Mouse (Mus musculus) CH12.LX (cell line): Measurements from ENCODE around the gene Smoc1. TPM values are rescaled to one million over a fixed set of nuclear protein-coding genes. Genes with fewer than 3 reads are reported as not detected.
A peak's percentile ranks its signal among the peaks of the same experiment; 100 is the strongest.

ENCODE experiments used
- DNase-seq: peaks from one replicate; pipeline ENCODE4 v3.0.0-alpha.2; 2013; ENCODE audit errors: extremely low read depth
- H3K27ac ChIP-seq: 2 replicates; pipeline ENCODE4 v1.5.1; 2012; ENCODE audit warnings: low read depth, mild to moderate bottlenecking, control low read depth, moderate library complexity; ENCODE audit not compliant: insufficient read depth
- H3K27me3 ChIP-seq: replicated peaks from 2 replicates; pipeline ENCODE3; 2012; ENCODE audit warnings: inconsistent platforms
- H3K36me3 ChIP-seq, 2 experiments: replicated peaks in 1 of 2; 2 replicates each; pipeline versions ENCODE3 to v1.6.1; 2012; ENCODE audit warnings: inconsistent platforms in 1 of 2, low read length in 1 of 2, mild to moderate bottlenecking in 1 of 2, mixed read lengths in 1 of 2, moderate library complexity in 1 of 2; ENCODE audit not compliant: control insufficient read depth in 1 of 2, insufficient read depth in 1 of 2
- H3K4me1 ChIP-seq, 2 experiments: 2 replicates each; pipeline ENCODE4 v1.6.1; 2012; ENCODE audit warnings: inconsistent platforms in 1 of 2, moderate library complexity in 1 of 2; ENCODE audit not compliant: insufficient read depth in 2 of 2, control insufficient read depth in 1 of 2
- H3K4me2 ChIP-seq: 2 replicates; pipeline ENCODE4 v1.6.1; 2012; ENCODE audit warnings: low read depth, mild to moderate bottlenecking, control low read depth; ENCODE audit not compliant: poor library complexity, insufficient read depth, severe bottlenecking
- H3K4me3 ChIP-seq, 3 experiments: fragments of 150-350 bp in 1 of 3; sonication (generic) in 1 of 3; replicated peaks in 1 of 3; 2 replicates each; pipeline versions ENCODE3 to v1.5.1; 2011 to 2012; ENCODE audit warnings: low read depth in 2 of 3, low read length in 2 of 3, mild to moderate bottlenecking in 2 of 3, moderate library complexity in 2 of 3, control low read depth in 1 of 3, improper control_type of control experiment in 1 of 3, inconsistent platforms in 1 of 3, mixed read lengths in 1 of 3; ENCODE audit not compliant: poor library complexity in 1 of 3
- H3K79me2 ChIP-seq: replicated peaks from 2 replicates; pipeline ENCODE4 v1.6.1; 2012; ENCODE audit warnings: mild to moderate bottlenecking, moderate library complexity; ENCODE audit not compliant: control insufficient read depth, poor library complexity, insufficient read depth, severe bottlenecking; ENCODE audit errors: extremely low read depth
- H3K9ac ChIP-seq: 2 replicates; pipeline ENCODE4 v1.6.1; 2012; ENCODE audit warnings: low read depth, mild to moderate bottlenecking, control low read depth, moderate library complexity; ENCODE audit not compliant: insufficient read depth
- H3K9me3 ChIP-seq: replicated peaks from 2 replicates; pipeline ENCODE3; 2012; ENCODE audit warnings: low read length, inconsistent platforms, mixed read lengths
- BHLHE40 ChIP-seq: IDR thresholded peaks from 2 replicates; pipeline ENCODE4 v1.6.1; 2011; ENCODE audit warnings: mild to moderate bottlenecking, low read depth, low read length, improper control_type of control experiment
- CHD1 ChIP-seq: IDR thresholded peaks from 2 replicates; pipeline ENCODE4 v1.6.1; 2012; ENCODE audit warnings: low read depth, low read length, improper control_type of control experiment, inconsistent platforms
- CHD2 ChIP-seq: IDR thresholded peaks from 2 replicates; pipeline ENCODE4 v1.6.1; 2011; ENCODE audit warnings: low read length, improper control_type of control experiment
- CTCF ChIP-seq, 2 experiments: IDR thresholded peaks in 1 of 2; conservative IDR thresholded peaks in 1 of 2; 2 replicates each; pipeline ENCODE4 v1.5.1; 2011 to 2012; ENCODE audit warnings: low read depth in 2 of 2, low read length in 2 of 2, improper control_type of control experiment in 1 of 2, inconsistent platforms in 1 of 2, mild to moderate bottlenecking in 1 of 2, moderate library complexity in 1 of 2
- E2F4 ChIP-seq: IDR thresholded peaks from 2 replicates; pipeline ENCODE4 v1.6.1; 2011; ENCODE audit warnings: low read depth, low read length, improper control_type of control experiment; ENCODE audit not compliant: insufficient replicate concordance
- ELF1 ChIP-seq: IDR thresholded peaks from 2 replicates; pipeline ENCODE4 v1.6.1; 2014; ENCODE audit warnings: low read depth, mild to moderate bottlenecking, inconsistent platforms, low read length, improper control_type of control experiment
- EP300 ChIP-seq: IDR thresholded peaks from 2 replicates; pipeline ENCODE4 v1.6.1; 2011; ENCODE audit warnings: low read length, improper control_type of control experiment
- ETS1 ChIP-seq: conservative IDR thresholded peaks from 2 replicates; pipeline ENCODE4 v1.6.1; 2012; ENCODE audit warnings: low read depth, mild to moderate bottlenecking, inconsistent platforms, low read length, improper control_type of control experiment, moderate library complexity
- GABPA ChIP-seq: IDR thresholded peaks from 2 replicates; pipeline ENCODE4 v1.6.1; 2012; ENCODE audit warnings: low read depth, low read length, improper control_type of control experiment, inconsistent platforms; ENCODE audit not compliant: insufficient replicate concordance
- HCFC1 ChIP-seq: IDR thresholded peaks from 2 replicates; pipeline ENCODE4 v1.6.1; 2012; ENCODE audit warnings: low read depth, mild to moderate bottlenecking, inconsistent platforms, low read length, improper control_type of control experiment
- IRF4 ChIP-seq: IDR thresholded peaks from 2 replicates; pipeline ENCODE4 v1.6.1; 2014; ENCODE audit warnings: low read depth, mild to moderate bottlenecking, inconsistent platforms, low read length, improper control_type of control experiment
- JUN ChIP-seq: IDR thresholded peaks from 2 replicates; pipeline ENCODE4 v1.6.1; 2011; ENCODE audit warnings: low read depth, mild to moderate bottlenecking, low read length, improper control_type of control experiment, moderate library complexity; ENCODE audit not compliant: insufficient read depth
- JUND ChIP-seq: conservative IDR thresholded peaks from 2 replicates; pipeline ENCODE4 v1.6.1; 2011; ENCODE audit warnings: low read depth, low read length, improper control_type of control experiment
- KAT2A ChIP-seq: IDR thresholded peaks from 2 replicates; pipeline ENCODE4 v1.6.1; 2012; ENCODE audit warnings: low read length, improper control_type of control experiment, inconsistent platforms; ENCODE audit not compliant: insufficient replicate concordance
- MAFK ChIP-seq: IDR thresholded peaks from 2 replicates; pipeline ENCODE4 v1.6.1; 2011; ENCODE audit warnings: low read length, improper control_type of control experiment; ENCODE audit not compliant: insufficient replicate concordance
- MAZ ChIP-seq: IDR thresholded peaks from 2 replicates; pipeline ENCODE4 v1.6.1; 2012; ENCODE audit warnings: low read depth, mild to moderate bottlenecking, inconsistent platforms, low read length, improper control_type of control experiment, moderate library complexity
- MEF2A ChIP-seq: IDR thresholded peaks from 2 replicates; pipeline ENCODE4 v1.6.1; 2014; ENCODE audit warnings: low read depth, mild to moderate bottlenecking, inconsistent platforms, low read length, improper control_type of control experiment, borderline replicate concordance
- MYC ChIP-seq: IDR thresholded peaks from 2 replicates; pipeline ENCODE4 v1.6.1; 2011; ENCODE audit warnings: low read depth, mild to moderate bottlenecking, improper control_type of control experiment, low read length
- NELFE ChIP-seq: IDR thresholded peaks from 2 replicates; pipeline ENCODE4 v1.6.1; 2011; ENCODE audit warnings: low read depth, low read length, improper control_type of control experiment
- NRF1 ChIP-seq: IDR thresholded peaks from 2 replicates; pipeline ENCODE4 v1.6.1; 2014; ENCODE audit warnings: low read depth, mild to moderate bottlenecking, inconsistent platforms, low read length, improper control_type of control experiment, moderate library complexity
- PAX5 ChIP-seq: IDR thresholded peaks from 2 replicates; pipeline ENCODE4 v1.6.1; 2012; ENCODE audit warnings: low read length, inconsistent platforms, mixed read lengths
- POLR2A ChIP-seq: IDR thresholded peaks from 2 replicates; pipeline ENCODE4 v1.6.1; 2011; ENCODE audit warnings: low read depth, mild to moderate bottlenecking, improper control_type of control experiment, low read length
- POLR2AphosphoS2 ChIP-seq: IDR thresholded peaks from 2 replicates; pipeline ENCODE4 v1.6.1; 2011; ENCODE audit warnings: low read depth, low read length, improper control_type of control experiment
- RAD21 ChIP-seq: IDR thresholded peaks from 2 replicates; pipeline ENCODE4 v1.6.1; 2011; ENCODE audit warnings: low read depth, mild to moderate bottlenecking, low read length, improper control_type of control experiment, moderate library complexity
- SIN3A ChIP-seq: IDR thresholded peaks from 2 replicates; pipeline ENCODE4 v1.6.1; 2012; ENCODE audit warnings: low read length, improper control_type of control experiment, inconsistent platforms
- SMC3 ChIP-seq: IDR thresholded peaks from 2 replicates; pipeline ENCODE4 v1.6.1; 2011; ENCODE audit warnings: low read depth, low read length, improper control_type of control experiment
- TBP ChIP-seq: conservative IDR thresholded peaks from 2 replicates; pipeline ENCODE4 v1.6.1; 2011; ENCODE audit warnings: low read depth, low read length, improper control_type of control experiment
- TCF12 ChIP-seq: IDR thresholded peaks from 2 replicates; pipeline ENCODE4 v1.6.1; 2014; ENCODE audit warnings: low read depth, mild to moderate bottlenecking, inconsistent platforms, low read length, improper control_type of control experiment
- UBTF ChIP-seq: IDR thresholded peaks from 2 replicates; pipeline ENCODE4 v1.6.1; 2012; ENCODE audit warnings: low read depth, mild to moderate bottlenecking, inconsistent platforms, low read length, improper control_type of control experiment, moderate library complexity
- USF1 ChIP-seq: IDR thresholded peaks from 2 replicates; pipeline ENCODE4 v1.6.1; 2014; ENCODE audit warnings: low read depth, mild to moderate bottlenecking, inconsistent platforms, low read length, improper control_type of control experiment
- USF2 ChIP-seq: conservative IDR thresholded peaks from 2 replicates; pipeline ENCODE4 v1.6.1; 2011; ENCODE audit warnings: low read depth, low read length, improper control_type of control experiment
- ZC3H11A ChIP-seq: IDR thresholded peaks from 2 replicates; pipeline ENCODE4 v1.6.1; 2012; ENCODE audit warnings: low read depth, mild to moderate bottlenecking, inconsistent platforms, low read length, improper control_type of control experiment
- ZKSCAN1 ChIP-seq: IDR thresholded peaks from 2 replicates; pipeline ENCODE4 v1.6.1; 2012; ENCODE audit warnings: low read depth, inconsistent platforms, low read length, improper control_type of control experiment, borderline replicate concordance
- ZNF384 ChIP-seq: IDR thresholded peaks from 2 replicates; pipeline ENCODE4 v1.6.1; 2012; ENCODE audit warnings: low read depth, low read length, improper control_type of control experiment, inconsistent platforms
- dilution Hi-C: fragments of 300-500 bp; cut with MboI; formaldehyde crosslinking; loops from 2 replicates; pipeline ENCODE4 v1.14.3; 2020; ENCODE audit warnings: low sequenced_read_pairs; ENCODE audit not compliant: extremely low pct_unique_long_range_greater_than_20kb, extremely low pct_ligation_motif_present
- in situ Hi-C: fragments of 300-500 bp; cut with MboI; formaldehyde crosslinking; loops from 3 replicates; pipeline ENCODE4 v1.14.3; 2019; ENCODE audit warnings: low sequenced_read_pairs, low pct_ligation_motif_present, low pct_unique_long_range_greater_than_20kb, mixed read lengths
- polyA plus RNA-seq: library from polyadenylated mRNA; unstranded; fragments of >175 nt; gene quantifications from 2 replicates; pipeline ENCODE4 v1.2.1, GENCODE M21; 2012; ENCODE audit warnings: low read depth; ENCODE audit not compliant: insufficient read length
- total RNA-seq, 2 experiments: library from RNA; depleted of rRNA; stranded (reverse); fragments of 300-350 nt in 1 of 2; fragments of >200 nt in 1 of 2; gene quantifications; 2 replicates each; pipeline ENCODE4 v1.2.3; 2012 to 2014

Smoc1 gene
- total and polyA plus RNA-seq, 3 experiments: 11.0 to 23.0 (median 11.6) TPM

- in situ Hi-C loops: no loop called here
- Histone ChIP-seq H3K4me1 (no peaks in the 10 kb centered on the region), H3K4me2 (no peak overlapping the region), H3K4me3 (no peak overlapping the region), H3K79me2 (no peaks in the 10 kb centered on the region), H3K9ac (no peak overlapping the region), H3K36me3 (peaks cover 1 to 70% of the 10 kb centered on the region in 2 experiments), H3K27me3 (no peaks in the 10 kb centered on the region), H3K27ac (no peak overlapping the region), H3K9me3 (no peaks in the 10 kb centered on the region)
- DNase-seq: no peak
- no peak for TF ChIP-seq RAD21
- TF ChIP-seq, all 38 proteins: peak for 0
- dilution Hi-C loops: no loop called here
Measured at GRCm38 (mm10) chr12:81175252-81175651, 148.6 kb downstream of the Smoc1 start.

GRCm38 (mm10) chr12:81182073-81182472 lies 155.5 kb downstream of the Smoc1 start:
- H3K36me3 ChIP-seq: peaks cover 0 to 74% of the 10 kb centered on the region in 2 experiments
- H3K4me1 ChIP-seq: no peaks in the 10 kb centered on the region
- dilution Hi-C loops (no loop called here), in situ Hi-C loops (no loop called here)
- peak; percentile 49 for DNase-seq
- H3K9ac ChIP-seq: no peak overlapping the region
- H3K9me3 ChIP-seq: no peaks in the 10 kb centered on the region
- H3K4me2 ChIP-seq: no peak overlapping the region
- H3K27me3 ChIP-seq: no peaks in the 10 kb centered on the region
- no peak overlapping the region for H3K27ac ChIP-seq
- H3K4me3 ChIP-seq: no peak overlapping the region
- no peaks in the 10 kb centered on the region for H3K79me2 ChIP-seq
- TF ChIP-seq UBTF: no peak
- TF ChIP-seq CTCF (conservative IDR thresholded peaks at IDR 0.05 in 1 of 2, IDR thresholded peaks at IDR 0.05 in 1 of 2; ENCODE audit: low read depth in 2 of 2, low read length in 2 of 2): peak; percentile 65 to 85
- no peak for TF ChIP-seq SIN3A
- TF ChIP-seq ZC3H11A: peak; percentile 7; the same call in 1 of the 2 replicates
- no peak for TF ChIP-seq NRF1
- no peak for TF ChIP-seq CHD2
- no peak for TF ChIP-seq TCF12
- no peak for TF ChIP-seq CHD1
- TF ChIP-seq USF1: no peak
- peak; percentile 90 for TF ChIP-seq SMC3
- TF ChIP-seq BHLHE40: no peak
- TF ChIP-seq JUND: no peak
- TF ChIP-seq NELFE: no peak; the same call in 1 of the 2 replicates
- no peak for TF ChIP-seq E2F4
- no peak for TF ChIP-seq POLR2A
- no peak for TF ChIP-seq ZNF384
- 0 out of 2 replicates have a peak, but pooled peaks have one; percentile 16 for TF ChIP-seq IRF4
- no peak for TF ChIP-seq KAT2A
- no peak for TF ChIP-seq TBP
- TF ChIP-seq RAD21: peak; percentile 81
- TF ChIP-seq MEF2A: no peak
- TF ChIP-seq ZKSCAN1: no peak
- TF ChIP-seq ELF1: no peak
- TF ChIP-seq EP300: no peak
- TF ChIP-seq ETS1: no peak
- TF ChIP-seq JUN: no peak
- no peak for TF ChIP-seq MAZ
- TF ChIP-seq GABPA: no peak
- no peak for TF ChIP-seq MYC
- TF ChIP-seq MAFK: no peak
- no peak for TF ChIP-seq POLR2AphosphoS2
- no peak for TF ChIP-seq PAX5
- no peak for TF ChIP-seq HCFC1
- no peak for TF ChIP-seq USF2
